Mouse (Mus musculus) embryo, embryonic 11.5 days (tissue): ENCODE results near the gene Lmod1.
A peak's percentile ranks its signal among the peaks of the same experiment; 100 is the strongest.
"Not testable (repeated sequence)": the region's sequence is repeated elsewhere in the genome, so short reads cannot be mapped to it uniquely, and the experiment has no call there.

Experiments used
- DNase-seq: peaks from one replicate; pipeline ENCODE4 v3.0.0-alpha.2; 2012; ENCODE audit warnings: low read depth, low spot score

Lmod1 gene

GRCm38 (mm10) chr1:135361491-135361890 is 36.9 kb downstream of the Lmod1 start:
- DNase-seq, result no peak

GRCm38 (mm10) chr1:135362115-135362514 is 37.5 kb downstream of the Lmod1 start:
- no peak for DNase-seq

GRCm38 (mm10) chr1:135363446-135363845 is 38.8 kb downstream of the Lmod1 start:
- DNase-seq, result no peak

GRCm38 (mm10) chr1:135366380-135366779 is 41.8 kb downstream of the Lmod1 start:
- DNase-seq, result no peak

- DNase-seq, result no peak
Measured at GRCm38 (mm10) chr1:135367005-135367404, 42.4 kb downstream of the Lmod1 start.

GRCm38 (mm10) chr1:135367595-135367994 is 43.0 kb downstream of the Lmod1 start:
- no peak for DNase-seq

GRCm38 (mm10) chr1:135368245-135368644 is 43.6 kb downstream of the Lmod1 start:
- DNase-seq, result peak; percentile 86

GRCm38 (mm10) chr1:135368982-135369381 is 44.4 kb downstream of the Lmod1 start:
- DNase-seq, result no peak

- DNase-seq, result no peak
Measured at GRCm38 (mm10) chr1:135369415-135369814, 44.8 kb downstream of the Lmod1 start.

- no peak for DNase-seq
Measured at GRCm38 (mm10) chr1:135373171-135373677, 48.6 kb downstream of the Lmod1 start.

GRCm38 (mm10) chr1:135374175-135374867 is 49.7 kb downstream of the Lmod1 start:
- no peak for DNase-seq

GRCm38 (mm10) chr1:135374868-135375581 is 50.4 kb downstream of the Lmod1 start, which contains the start of gene Shisa4:
Shisa4 (minus strand) TSS chr1:135375237.
- peak; percentile 63 for DNase-seq

GRCm38 (mm10) chr1:135378576-135378975 is 54.0 kb downstream of the Lmod1 start:
- no peak for DNase-seq

GRCm38 (mm10) chr1:135379048-135379447 is 54.4 kb downstream of the Lmod1 start:
- DNase-seq, result no peak

GRCm38 (mm10) chr1:135380071-135380991 is 55.7 kb downstream of the Lmod1 start:
- no peak for DNase-seq

GRCm38 (mm10) chr1:135381560-135381959 is 57.0 kb downstream of the Lmod1 start:
- DNase-seq, result not testable (repeated sequence)

- DNase-seq, result no peak
Measured at GRCm38 (mm10) chr1:135384171-135384570, 59.6 kb downstream of the Lmod1 start.

GRCm38 (mm10) chr1:135385161-135385560 is 60.6 kb downstream of the Lmod1 start:
- no peak for DNase-seq

- no peak for DNase-seq
Measured at GRCm38 (mm10) chr1:135399466-135399865, 74.9 kb downstream of the Lmod1 start.

GRCm38 (mm10) chr1:135401452-135402110 is 77.0 kb downstream of the Lmod1 start:
- DNase-seq, result no peak

GRCm38 (mm10) chr1:135405356-135405755 is 80.7 kb downstream of the Lmod1 start:
- DNase-seq, result no peak
